Mouse (Mus musculus): Measurements from ENCODE around the gene Bex4.

- TF ChIP-seq POLR2A (IDR thresholded peaks at IDR 0.05; ENCODE audit: insufficient read length, low read depth) (no peak), REST (IDR thresholded peaks at IDR 0.05; ENCODE audit: insufficient read depth, insufficient read length) (no peak)
Observed at GRCm38 (mm10) chrX:136183107-136183506, 44.3 kb downstream of the Bex4 start.

All from myocyte (in vitro differentiated cells).